Comparison of ENCODE assay signal across 31 mouse cellular contexts in genomic region chr14:25863721-25864120, GRCm38 (mm10). TPM values are rescaled to one million over a fixed set of nuclear protein-coding genes. Genes with fewer than 3 reads are reported as not detected.
"Had no signal": no experiment of that assay in that cellular context is flagged by ENCODE, and none has a peak within 500 bp of the region (broad histone marks: within the 10 kb centered on the region; RNA-seq: fewer than 3 reads in every experiment).

No protein-coding gene starts in this region.

- H3K27ac ChIP-seq: heart, adult 2 months; heart, embryonic 13.5 days; heart, embryonic 15.5 days; hindbrain, embryonic 13.5 days; hindbrain, embryonic 15.5 days; hindbrain, postnatal 0 days; kidney, embryonic 15.5 days; kidney, postnatal 0 days; layer of hippocampus, adult 2 months; left cerebral cortex, adult 2 months; limb, embryonic 10.5 days; limb, embryonic 12.5 days; liver, embryonic 13.5 days had no signal

- H3K4me2 ChIP-seq: heart, embryonic 11.5 days; heart, embryonic 13.5 days; heart, embryonic 15.5 days; hindbrain, embryonic 13.5 days; hindbrain, embryonic 15.5 days; kidney, embryonic 15.5 days; limb, embryonic 12.5 days; liver, embryonic 11.5 days; liver, embryonic 13.5 days had no signal

- H3K36me3 ChIP-seq: heart, embryonic 13.5 days; heart, embryonic 15.5 days; hindbrain, embryonic 13.5 days; hindbrain, embryonic 15.5 days; kidney, embryonic 15.5 days; limb, embryonic 10.5 days; limb, embryonic 12.5 days; liver, embryonic 13.5 days had no signal

- H3K4me3 ChIP-seq: heart, adult 2 months; heart, embryonic 13.5 days; heart, embryonic 15.5 days; hindbrain, embryonic 13.5 days; hindbrain, embryonic 15.5 days; kidney, embryonic 15.5 days; layer of hippocampus, adult 2 months; left cerebral cortex, adult 2 months; limb, embryonic 10.5 days; limb, embryonic 12.5 days; liver, embryonic 13.5 days had no signal

- H3K9me3 ChIP-seq: heart, embryonic 13.5 days; heart, embryonic 15.5 days; hindbrain, embryonic 13.5 days; hindbrain, embryonic 15.5 days; kidney, embryonic 15.5 days; limb, embryonic 10.5 days; limb, embryonic 12.5 days; liver, embryonic 13.5 days had no signal

- H3K27me3 ChIP-seq: heart, embryonic 13.5 days; heart, embryonic 15.5 days; hindbrain, embryonic 13.5 days; hindbrain, embryonic 15.5 days; kidney, embryonic 15.5 days; limb, embryonic 12.5 days; liver, embryonic 13.5 days had no signal

- H3K4me1 ChIP-seq: hindbrain, embryonic 15.5 days had no signal

- H3K9ac ChIP-seq: heart, embryonic 13.5 days; heart, embryonic 15.5 days; hindbrain, embryonic 13.5 days; hindbrain, embryonic 15.5 days; kidney, embryonic 15.5 days; limb, embryonic 12.5 days; liver, embryonic 13.5 days had no signal

- DNase-seq: gastrocnemius, postnatal 14 days; gastrocnemius, postnatal 36 days; heart, adult 11 months; heart, adult 2 months; heart, postnatal 14 days; heart, postnatal 36 days; kidney, adult 11 months; kidney, adult 2 months; kidney, adult 9 months; kidney, postnatal 14 days; kidney, postnatal 36 days; liver; liver, embryonic 13.5 days had no signal

RNA-seq across cellular contexts. Expression of gene Plac9a, which starts 39.2 kb away (rescaled TPM):
- total RNA-seq: hematopoietic stem cell, adult 5-6 weeks; hindbrain, postnatal 0 days; layer of hippocampus, adult 2 months; left cerebral cortex, adult 2 months; left cerebral cortex, postnatal 14 days; left cerebral cortex, postnatal 36 days had no signal
- polyA plus RNA-seq: heart, embryonic 11.5 days; heart, embryonic 13.5 days; heart, embryonic 15.5 days; hindbrain, embryonic 11.5 days; hindbrain, embryonic 13.5 days; hindbrain, embryonic 15.5 days; intestine, embryonic 14.5 days; limb, embryonic 10.5 days; limb, embryonic 12.5 days; liver, embryonic 11.5 days had no signal
